Mouse (Mus musculus) stomach, embryonic 14.5 days (tissue): ENCODE measurements at regions not wholly inside any gene's neighbourhood (a gene's known extent, or its start where the extent isn't known, plus 50 kb on each side); places are given as distances from the start of the nearest gene placed in this dataset.
A peak's percentile ranks its signal among the peaks of the same experiment; 100 is the strongest.

Source experiments
- ATAC-seq: fragments of 200-750 bp; cut with Nextera tagmentation; 2 replicates; pipeline ENCODE4 v1.8.0; 2017; ENCODE audit warnings: low read depth, moderate TSS enrichment; ENCODE audit not compliant: insufficient number of reproducible peaks, insufficient read depth, low FRiP score
- H3K27ac ChIP-seq: fragments of 300-500 bp; sonication (generic); 2 replicates; pipeline ENCODE4 v1.5.1; 2014; ENCODE audit warnings: mild to moderate bottlenecking, low read length, moderate library complexity, mixed read lengths
- H3K27me3 ChIP-seq: fragments of 300-500 bp; sonication (generic); 2 replicates; pipeline ENCODE4 v1.6.1; 2014; ENCODE audit warnings: low read length, control low read depth, mixed read lengths; ENCODE audit not compliant: control insufficient read depth, insufficient read depth
- H3K36me3 ChIP-seq: fragments of 300-500 bp; sonication (generic); 2 replicates; pipeline ENCODE4 v1.6.1; 2014; ENCODE audit warnings: mild to moderate bottlenecking, control low read depth, low read length, moderate library complexity, mixed read lengths; ENCODE audit not compliant: control insufficient read depth, insufficient read depth
- H3K4me1 ChIP-seq: fragments of 300-500 bp; sonication (generic); 2 replicates; pipeline ENCODE4 v1.6.1; 2014; ENCODE audit warnings: low read length, control low read depth, mixed read lengths; ENCODE audit not compliant: control insufficient read depth, insufficient read depth
- H3K4me2 ChIP-seq: fragments of 300-500 bp; sonication (generic); replicated peaks from 2 replicates; pipeline ENCODE4 v1.6.1; 2014; ENCODE audit warnings: low read depth, low read length, control low read depth
- H3K4me3 ChIP-seq: fragments of 300-500 bp; sonication (generic); 2 replicates; pipeline ENCODE4 v1.5.1; 2014; ENCODE audit warnings: low read depth, low read length, control low read depth
- H3K9ac ChIP-seq: fragments of 300-500 bp; sonication (generic); replicated peaks from 2 replicates; pipeline ENCODE4 v1.6.1; 2014; ENCODE audit warnings: low read depth, mild to moderate bottlenecking, control low read depth, low read length, moderate library complexity, mixed read lengths
- H3K9me3 ChIP-seq: fragments of 300-500 bp; sonication (generic); 2 replicates; pipeline ENCODE4 v1.6.1; 2016; ENCODE audit warnings: low read depth, low read length, control low read depth; ENCODE audit not compliant: control insufficient read depth
- WGBS: fragments of 180-500 bp; shearing (Covaris S2); extraction: QIAGEN DNeasy Blood & Tissue Kit; methylation state at CpG from one replicate; pipeline ENCODE4 v1.1.7; 2014; 5-methylcytosine and 5-hydroxymethylcytosine counted together

GRCm38 (mm10) chr13:105377038-105377437 is 66.4 kb upstream of the Htr1a start:
- 2% methylated on average over 2 of the region's 2 CpGs for WGBS
- Histone ChIP-seq H3K36me3 (no peaks in the 10 kb centered on the region), H3K4me1 (no peaks in the 10 kb centered on the region), H3K27ac (no peak overlapping the region), H3K4me2 (no peak overlapping the region), H3K9ac (no peak overlapping the region), H3K27me3 (no peaks in the 10 kb centered on the region), H3K4me3 (no peak overlapping the region), H3K9me3 (no peaks in the 10 kb centered on the region)
- peak; percentile 82; the same call in 1 of the 2 replicates for ATAC-seq

DNA sequence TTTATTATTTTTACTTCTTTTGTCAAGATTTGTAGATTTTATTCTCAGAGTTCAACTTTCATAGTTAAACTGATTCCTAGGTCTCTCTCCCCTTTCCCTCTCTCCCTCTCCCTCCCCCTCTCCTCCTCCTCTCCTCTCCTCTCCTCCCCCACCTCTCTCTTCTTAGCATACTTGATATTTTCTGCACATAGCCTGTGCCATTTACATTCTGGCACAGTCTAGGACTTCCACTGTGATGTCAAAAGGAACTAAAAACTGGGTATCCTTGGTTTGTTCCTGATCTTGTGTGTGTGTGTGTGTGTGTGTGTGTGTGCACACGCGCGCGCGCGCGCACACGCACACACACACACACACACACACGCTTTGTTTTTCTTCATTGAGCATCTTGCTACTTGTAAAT is 64.9 kb upstream of the Htr1a start:
- no peak overlapping the region for H3K4me3 ChIP-seq
- H3K9ac ChIP-seq, result no peak overlapping the region
- no peaks in the 10 kb centered on the region for H3K36me3 ChIP-seq
- H3K9me3 ChIP-seq, result no peaks in the 10 kb centered on the region
- no peaks in the 10 kb centered on the region for H3K4me1 ChIP-seq
- no peaks in the 10 kb centered on the region for H3K27me3 ChIP-seq
- H3K27ac ChIP-seq, result no peak overlapping the region
- H3K4me2 ChIP-seq, result no peak overlapping the region
- 82% methylated on average over 9 of the region's 9 CpGs for whole genome bisulfite sequencing
- no peak for ATAC-seq

- H3K36me3 ChIP-seq, result no peaks in the 10 kb centered on the region
Observed at GRCm38 (mm10) chr13:105387016-105387772, 56.2 kb upstream of the Htr1a start.

More at GRCm38 (mm10) chr13:105387016-105387772, 56.2 kb upstream of the Htr1a start:
- Histone ChIP-seq H3K4me2 (no peak overlapping the region), H3K9me3 (no peaks in the 10 kb centered on the region), H3K4me3 (no peak overlapping the region), H3K27ac (no peak overlapping the region), H3K9ac (no peak overlapping the region), H3K4me1 (no peaks in the 10 kb centered on the region), H3K27me3 (no peaks in the 10 kb centered on the region)
- 63% methylated on average over 4 of the region's 4 CpGs for WGBS
- ATAC-seq, result no peak
